Mouse (Mus musculus) forebrain, embryonic 14.5 days (tissue): Measurements from ENCODE around the gene Raly. TPM values are rescaled to one million over a fixed set of nuclear protein-coding genes. Genes with fewer than 3 reads are reported as not detected.

ENCODE experiments used
- ATAC-seq: fragments of 200-750 bp; cut with Nextera tagmentation; 2 replicates; pipeline ENCODE4 v1.8.0; 2017; ENCODE audit warnings: mild to moderate bottlenecking, moderate library complexity
- DNase-seq: peaks from one replicate; pipeline ENCODE4 v3.0.0-alpha.2; 2015; ENCODE audit warnings: low spot score
- H3K27ac ChIP-seq: fragments of 300-500 bp; sonication (generic); 2 replicates; pipeline ENCODE4 v1.5.1; 2014; ENCODE audit warnings: low read depth, mild to moderate bottlenecking, control low read depth, low read length, moderate library complexity
- H3K27me3 ChIP-seq: fragments of 300-500 bp; sonication (generic); replicated peaks from 2 replicates; pipeline ENCODE4 v1.6.1; 2014; ENCODE audit warnings: low read length, control low read depth, mixed read lengths; ENCODE audit not compliant: control insufficient read depth, insufficient read depth
- H3K36me3 ChIP-seq: fragments of 300-500 bp; sonication (generic); 2 replicates; pipeline ENCODE4 v1.6.1; 2014; ENCODE audit warnings: low read length, control low read depth; ENCODE audit not compliant: control insufficient read depth, insufficient read depth
- H3K4me1 ChIP-seq: fragments of 300-500 bp; sonication (generic); 2 replicates; pipeline ENCODE4 v1.6.1; 2014; ENCODE audit warnings: antibody characterized with exemption, low read length, control low read depth; ENCODE audit not compliant: control insufficient read depth, insufficient read depth
- H3K4me2 ChIP-seq: fragments of 300-500 bp; sonication (generic); 2 replicates; pipeline ENCODE4 v1.6.1; 2014; ENCODE audit warnings: mild to moderate bottlenecking, control low read depth, low read length
- H3K4me3 ChIP-seq: fragments of 300-500 bp; sonication (generic); 2 replicates; pipeline ENCODE4 v1.5.1; 2014; ENCODE audit warnings: low read depth, low read length, control low read depth
- H3K9ac ChIP-seq: fragments of 300-500 bp; sonication (generic); 2 replicates; pipeline ENCODE4 v1.6.1; 2014; ENCODE audit warnings: mild to moderate bottlenecking, low read length, control low read depth, moderate library complexity
- H3K9me3 ChIP-seq: fragments of 300-500 bp; sonication (generic); replicated peaks from 2 replicates; pipeline ENCODE4 v1.6.1; 2016; ENCODE audit warnings: low read length, control low read depth, mixed read lengths; ENCODE audit not compliant: control insufficient read depth
- WGBS: fragments of 180-500 bp; shearing (Covaris S2); extraction: QIAGEN DNeasy Blood & Tissue Kit; methylation state at CpG from one replicate; pipeline ENCODE4 v1.1.7; 2014; 5-methylcytosine and 5-hydroxymethylcytosine counted together
- polyA plus RNA-seq: library from polyadenylated mRNA; unstranded; fragments of >200 nt; fragmentation: Nextera tagmentation; extraction: Ambion mirVana; gene quantifications from 2 replicates; pipeline ENCODE4 v1.2.1, GENCODE M21; 2014

Raly gene
- polyA plus RNA-seq, 1 experiment from 2014 or later, result 109 TPM

DNA sequence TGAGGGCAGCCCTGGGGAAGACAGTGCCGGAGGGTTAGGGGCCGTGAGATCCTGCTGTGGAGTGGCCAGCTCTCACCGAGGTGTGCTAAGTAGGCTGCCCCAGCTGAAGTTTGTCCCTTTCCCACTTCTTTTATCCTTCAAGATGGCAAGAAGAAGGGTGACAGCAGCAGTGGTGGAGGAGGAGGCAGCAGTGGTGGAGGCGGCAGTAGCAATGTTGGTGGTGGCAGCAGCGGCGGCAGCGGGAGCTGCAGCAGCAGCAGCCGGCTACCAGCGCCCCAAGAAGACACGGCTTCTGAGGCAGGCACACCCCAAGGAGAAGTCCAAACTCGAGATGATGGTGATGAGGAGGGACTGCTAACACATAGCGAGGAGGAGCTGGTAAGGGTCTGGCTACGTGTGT lies 72.8 kb downstream of the Raly start:
- no peak overlapping the region for H3K4me2 ChIP-seq
- H3K27me3 ChIP-seq, result no peaks in the 10 kb centered on the region
- H3K4me3 ChIP-seq, result no peak overlapping the region
- H3K9ac ChIP-seq, result no peak overlapping the region
- peaks cover 80% of the 10 kb centered on the region for H3K36me3 ChIP-seq
- ATAC-seq (no peak), DNase-seq (no peak)
- no peaks in the 10 kb centered on the region for H3K4me1 ChIP-seq
- H3K9me3 ChIP-seq, result no peaks in the 10 kb centered on the region
- no peak overlapping the region for H3K27ac ChIP-seq
- WGBS, result 94% methylated on average over 13 of the region's 13 CpGs

DNA sequence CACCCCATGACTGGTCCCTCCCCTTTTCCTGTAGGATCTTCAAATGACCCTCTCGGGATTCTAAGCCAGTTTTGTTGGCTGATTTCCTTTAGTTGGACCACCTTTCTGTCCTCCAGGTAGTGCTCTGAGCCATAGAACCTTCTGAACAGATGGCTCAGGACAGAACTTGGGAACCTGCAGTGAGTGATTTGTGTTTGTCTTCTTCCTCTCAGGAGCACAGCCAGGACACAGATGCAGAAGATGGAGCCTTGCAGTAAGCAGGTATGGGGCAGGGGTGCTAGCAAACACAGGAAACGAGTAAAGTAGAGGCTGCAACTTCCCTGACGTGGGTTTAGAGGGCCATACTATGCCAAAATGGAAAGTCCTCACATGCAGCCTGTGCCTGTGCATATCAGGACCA lies 74.8 kb downstream of the Raly start:
- Histone ChIP-seq H3K36me3 (peaks cover 75% of the 10 kb centered on the region), H3K4me2 (no peak overlapping the region), H3K4me3 (no peak overlapping the region), H3K27ac (no peak overlapping the region), H3K9me3 (no peaks in the 10 kb centered on the region), H3K9ac (no peak overlapping the region), H3K4me1 (no peaks in the 10 kb centered on the region), H3K27me3 (no peaks in the 10 kb centered on the region)
- ATAC-seq (no peak), DNase-seq (no peak)
- WGBS, result 78% methylated on average over 3 of the region's 3 CpGs

DNA sequence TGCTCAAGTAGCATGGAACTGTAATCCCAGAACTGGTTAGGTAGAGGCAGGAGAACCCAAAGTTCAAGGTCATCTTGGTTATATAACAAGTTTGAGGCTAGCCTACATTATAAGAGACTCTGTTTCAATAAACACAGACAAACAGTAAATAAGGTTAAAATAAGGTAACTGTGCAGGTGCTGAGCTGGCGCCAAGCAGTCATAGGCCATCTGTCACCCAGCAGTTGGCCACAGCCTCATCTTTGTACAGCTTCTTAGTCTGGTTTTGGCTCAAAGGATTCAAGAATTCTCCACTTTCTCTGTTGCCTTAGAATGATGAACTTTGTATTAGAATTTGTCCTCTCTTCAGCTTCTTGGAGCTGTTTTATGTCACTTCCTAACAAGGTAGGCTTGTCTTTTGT lies 77.2 kb downstream of the Raly start:
- H3K9me3 ChIP-seq, result no peaks in the 10 kb centered on the region
- H3K27ac ChIP-seq, result no peak overlapping the region
- ATAC-seq, result no peak
- H3K9ac ChIP-seq, result no peak overlapping the region
- H3K27me3 ChIP-seq, result no peaks in the 10 kb centered on the region
- WGBS, result 89% methylated on average over 1 of the region's 1 CpGs
- no peak overlapping the region for H3K4me3 ChIP-seq
- peaks cover 72% of the 10 kb centered on the region for H3K36me3 ChIP-seq
- no peaks in the 10 kb centered on the region for H3K4me1 ChIP-seq
- no peak for DNase-seq
- H3K4me2 ChIP-seq, result no peak overlapping the region

DNA sequence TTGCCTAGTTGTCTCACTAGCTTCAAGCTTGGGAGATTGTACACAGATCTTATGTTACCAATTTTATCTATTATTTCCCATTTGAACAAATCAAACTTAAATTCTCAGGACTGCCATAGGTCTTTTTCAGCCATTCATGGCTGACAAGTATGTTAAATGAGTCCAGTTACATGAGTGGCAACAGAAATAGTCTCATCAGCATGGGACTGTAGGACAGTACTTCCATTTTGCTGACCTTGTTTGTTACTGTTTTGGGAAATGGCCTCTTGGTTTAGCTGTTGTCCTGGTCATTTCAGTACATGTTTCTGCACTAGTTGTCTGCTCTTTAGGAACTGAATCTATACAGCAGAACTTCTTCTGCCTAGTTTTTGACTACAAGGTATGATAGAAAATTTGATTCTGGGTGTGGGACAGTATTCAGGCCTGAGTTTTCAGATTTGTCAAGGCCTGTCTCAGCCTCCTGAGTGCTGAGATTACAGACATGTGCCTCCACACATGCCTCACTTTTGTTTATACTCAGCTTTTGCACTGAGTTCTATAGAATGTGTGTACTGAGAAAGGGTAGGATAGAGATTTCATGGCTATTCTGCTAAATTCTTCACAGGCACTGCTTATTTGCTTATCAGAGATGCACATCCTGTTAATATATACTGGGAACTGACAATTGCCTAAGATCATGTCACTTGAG lies 79.2 kb downstream of the Raly start:
- Histone ChIP-seq H3K27me3 (no peaks in the 10 kb centered on the region), H3K9ac (no peak overlapping the region), H3K4me1 (no peaks in the 10 kb centered on the region), H3K27ac (no peak overlapping the region), H3K36me3 (peaks cover 68% of the 10 kb centered on the region), H3K4me3 (no peak overlapping the region), H3K4me2 (no peak overlapping the region), H3K9me3 (no peaks in the 10 kb centered on the region)
- ATAC-seq (no peak), DNase-seq (no peak)

DNA sequence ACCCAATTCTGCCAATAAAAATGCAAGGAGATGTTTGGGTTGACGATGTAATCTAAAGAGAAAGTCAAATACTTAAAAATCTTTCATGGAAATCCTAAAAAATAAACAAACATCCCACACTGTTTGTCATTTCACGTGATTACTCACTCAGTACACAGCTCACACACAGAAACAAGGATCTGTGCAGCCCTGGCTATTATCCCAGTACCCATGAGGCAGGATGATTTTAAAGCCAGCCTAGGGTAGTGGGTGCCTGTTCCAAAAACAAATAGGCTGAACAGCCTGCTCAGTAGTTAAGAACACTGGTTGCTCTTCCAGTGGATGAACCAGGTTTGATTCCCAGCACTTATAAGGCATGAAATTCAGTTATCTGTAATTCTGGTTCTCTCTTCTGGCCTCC lies 85.7 kb downstream of the Raly start:
- Histone ChIP-seq H3K4me3 (no peak overlapping the region), H3K27ac (no peak overlapping the region), H3K9ac (no peak overlapping the region), H3K9me3 (no peaks in the 10 kb centered on the region), H3K36me3 (peaks cover 61% of the 10 kb centered on the region), H3K27me3 (no peaks in the 10 kb centered on the region), H3K4me2 (no peak overlapping the region), H3K4me1 (no peaks in the 10 kb centered on the region)
- DNase-seq (no peak), ATAC-seq (no peak)
- 88% methylated on average over 2 of the region's 2 CpGs for WGBS

DNA sequence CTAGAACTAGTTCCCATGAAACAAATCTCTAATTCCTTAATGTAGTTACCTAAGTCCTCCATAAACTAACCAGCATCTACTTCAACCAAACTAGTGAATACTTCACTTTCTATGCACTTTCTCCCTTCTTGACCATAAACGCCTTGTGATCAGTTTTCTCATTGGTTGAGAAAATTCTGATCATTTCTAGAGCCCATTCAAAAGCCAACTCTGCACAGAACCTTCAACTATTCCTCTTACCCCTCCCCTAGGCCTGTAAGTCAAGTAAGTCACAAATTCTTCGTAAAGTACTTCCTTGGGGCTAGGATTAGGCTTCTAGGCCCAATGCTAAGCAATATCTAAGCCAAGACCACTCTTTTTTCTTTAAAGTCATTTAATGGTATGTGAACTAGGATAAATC lies 100.7 kb downstream of the Raly start:
- H3K4me1 ChIP-seq, result peaks cover 13% of the 10 kb centered on the region
- no peak overlapping the region for H3K27ac ChIP-seq
- H3K27me3 ChIP-seq, result no peaks in the 10 kb centered on the region
- H3K9ac ChIP-seq, result peak overlapping the region; percentile 83
- H3K9me3 ChIP-seq, result no peaks in the 10 kb centered on the region
- peak overlapping the region; percentile 78 for H3K4me3 ChIP-seq
- WGBS, result 21% methylated on average over 2 of the region's 2 CpGs
- ATAC-seq, result no peak
- H3K4me2 ChIP-seq, result peak overlapping the region; percentile 86
- no peak for DNase-seq
- H3K36me3 ChIP-seq, result peaks cover 7% of the 10 kb centered on the region

DNA sequence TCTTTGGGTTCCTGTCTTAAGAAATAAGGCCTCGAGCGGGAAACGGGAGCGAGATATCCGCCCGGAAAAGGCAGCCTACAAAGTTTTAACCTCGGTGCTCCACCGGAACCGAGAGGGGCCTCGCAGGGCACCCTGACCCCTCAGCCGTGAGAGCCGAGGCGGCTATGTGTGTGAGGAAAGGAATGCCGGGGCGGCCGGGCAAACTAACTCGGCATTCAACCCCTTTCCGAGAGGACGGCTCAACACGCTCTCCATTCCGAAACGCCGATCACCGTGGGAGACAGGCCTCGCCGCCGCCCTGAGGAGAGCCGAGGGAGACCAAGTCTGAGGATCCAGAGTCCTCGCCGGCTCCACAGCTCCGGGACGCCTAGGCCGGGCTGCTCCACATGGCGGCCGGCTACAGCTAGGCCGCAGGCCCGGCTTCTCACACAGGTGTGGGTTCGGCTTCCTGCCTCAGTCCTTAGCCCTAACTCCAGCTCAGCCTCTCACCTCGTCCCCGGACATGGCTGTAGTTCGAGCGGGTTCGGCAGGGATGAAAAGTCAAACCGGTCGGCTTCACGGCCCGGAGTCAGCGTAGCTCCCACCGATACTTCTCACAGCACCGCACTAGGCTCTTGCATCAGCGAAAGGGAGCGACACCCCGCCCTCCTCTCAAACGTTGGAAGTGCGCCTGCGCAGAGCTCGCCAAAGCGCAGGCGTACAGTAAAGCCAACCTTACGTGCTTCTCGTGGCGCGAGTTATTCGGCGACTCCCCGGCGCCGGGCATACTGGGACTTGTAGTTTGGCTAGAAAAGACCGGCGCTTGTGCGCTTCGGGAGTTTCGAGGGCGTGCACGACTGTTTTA lies 101.5 kb downstream of the Raly start, which contains the start of gene Eif2s2:
Eif2s2 (minus strand) TSS at position 735 of the 844 bp plus-strand sequence.
- Histone ChIP-seq H3K36me3 (no peaks in the 10 kb centered on the region), H3K9me3 (no peaks in the 10 kb centered on the region), H3K4me1 (peaks cover 13% of the 10 kb centered on the region), H3K4me3 (peak within 1 kb of the TSS; percentile 78), H3K4me2 (peak within 1 kb of the TSS; percentile 86), H3K27me3 (no peaks in the 10 kb centered on the region), H3K9ac (peak within 1 kb of the TSS; percentile 83), H3K27ac (peak within 1 kb of the TSS; percentile 70)
- DNase-seq (peak; percentile 99), ATAC-seq (peak; percentile 99)
- under 1% methylated on average over 75 of the region's 75 CpGs for WGBS

GRCm38 (mm10) chr2:154893045-154893385 lies 102.1 kb downstream of the Raly start:
- H3K36me3 ChIP-seq, result no peaks in the 10 kb centered on the region
- no peaks in the 10 kb centered on the region for H3K27me3 ChIP-seq
- no peak overlapping the region for H3K27ac ChIP-seq
- peak overlapping the region; percentile 78 for H3K4me3 ChIP-seq
- peaks cover 13% of the 10 kb centered on the region for H3K4me1 ChIP-seq
- peak overlapping the region; percentile 83 for H3K9ac ChIP-seq
- DNase-seq (peak; percentile 14), ATAC-seq (no peak; the same call in 1 of the 2 replicates)
- H3K4me2 ChIP-seq, result peak overlapping the region; percentile 86
- WGBS, result 13% methylated on average over 12 of the region's 12 CpGs
- H3K9me3 ChIP-seq, result no peaks in the 10 kb centered on the region

- H3K36me3 ChIP-seq, result no peaks in the 10 kb centered on the region
- no peaks in the 10 kb centered on the region for H3K9me3 ChIP-seq
- H3K4me3 ChIP-seq, result no peak overlapping the region
- H3K4me1 ChIP-seq, result peaks cover 13% of the 10 kb centered on the region
- no peak for ATAC-seq
- no peaks in the 10 kb centered on the region for H3K27me3 ChIP-seq
- no peak for DNase-seq
- H3K9ac ChIP-seq, result no peak overlapping the region
- WGBS, result 68% methylated on average over 4 of the region's 4 CpGs
- H3K4me2 ChIP-seq, result peak overlapping the region; percentile 86
- no peak overlapping the region for H3K27ac ChIP-seq
Measured at GRCm38 (mm10) chr2:154893548-154893947, 102.7 kb downstream of the Raly start.
